Mouse (Mus musculus) fibroblast of lung, adult 2 months (primary cell): ENCODE results near the gene Gabrp.

Source experiments
- DNase-seq: peaks from one replicate; pipeline ENCODE4 v3.0.0-alpha.2; 2011; ENCODE audit warnings: low read depth

Gabrp gene

GRCm38 (mm10) chr11:33578859-33579258, at the start of gene Gabrp:
Gabrp (minus strand) TSS chr11:33578959.
- no peak for DNase-seq

- no peak for DNase-seq
Measured at GRCm38 (mm10) chr11:33627136-33627742, 48.5 kb upstream of the Gabrp start.

- DNase-seq, result peak; percentile 38
Measured at GRCm38 (mm10) chr11:33614218-33614617, 35.5 kb upstream of the Gabrp start.

GRCm38 (mm10) chr11:33607784-33608183, 29.0 kb upstream of the Gabrp start:
- no peak for DNase-seq

- DNase-seq, result no peak
Measured at GRCm38 (mm10) chr11:33603174-33603573, 24.4 kb upstream of the Gabrp start.

GRCm38 (mm10) chr11:33598986-33599385, 20.2 kb upstream of the Gabrp start, which contains the start of gene D130052B06Rik:
D130052B06Rik (plus strand) TSS chr11:33599302.
- no peak for DNase-seq

GRCm38 (mm10) chr11:33596655-33597054, 17.9 kb upstream of the Gabrp start:
- no peak for DNase-seq

GRCm38 (mm10) chr11:33592826-33593225, 14.1 kb upstream of the Gabrp start:
- DNase-seq, result no peak

GRCm38 (mm10) chr11:33590771-33591170, 12.0 kb upstream of the Gabrp start:
- no peak for DNase-seq

- no peak for DNase-seq
Measured at GRCm38 (mm10) chr11:33586614-33587013, 7.9 kb upstream of the Gabrp start.

- no peak for DNase-seq
Measured at GRCm38 (mm10) chr11:33579621-33580020, 862 bp upstream of the Gabrp start.

- DNase-seq, result no peak
Measured at GRCm38 (mm10) chr11:33574944-33575343, 3.8 kb downstream of the Gabrp start.

GRCm38 (mm10) chr11:33570413-33570812, 8.3 kb downstream of the Gabrp start:
- peak; percentile 31 for DNase-seq

- DNase-seq, result peak; percentile 90
Measured at GRCm38 (mm10) chr11:33563921-33564320, 14.8 kb downstream of the Gabrp start.

- DNase-seq, result peak; percentile 19
Measured at GRCm38 (mm10) chr11:33554123-33554522, 24.6 kb downstream of the Gabrp start.

GRCm38 (mm10) chr11:33550861-33551560, 27.7 kb downstream of the Gabrp start:
- no peak for DNase-seq

- DNase-seq, result no peak
Measured at GRCm38 (mm10) chr11:33547386-33547785, 31.4 kb downstream of the Gabrp start.

GRCm38 (mm10) chr11:33544945-33545344, 33.8 kb downstream of the Gabrp start:
- DNase-seq, result no peak

- DNase-seq, result no peak
Measured at GRCm38 (mm10) chr11:33544121-33544520, 34.6 kb downstream of the Gabrp start.

- no peak for DNase-seq
Measured at GRCm38 (mm10) chr11:33537390-33538125, 41.2 kb downstream of the Gabrp start.

GRCm38 (mm10) chr11:33536636-33537035, 42.1 kb downstream of the Gabrp start:
- no peak for DNase-seq

GRCm38 (mm10) chr11:33534541-33534940, 44.2 kb downstream of the Gabrp start:
- no peak for DNase-seq

GRCm38 (mm10) chr11:33533577-33533976, 45.2 kb downstream of the Gabrp start:
- no peak for DNase-seq
